Mouse (Mus musculus) bone marrow macrophage, adult 2 months (primary cell): ENCODE data around the gene Pkd1l2.

ENCODE experiments used
- CTCF ChIP-seq: IDR thresholded peaks from 2 replicates; pipeline ENCODE4 v1.5.1; 2012; ENCODE audit warnings: low read depth, mild to moderate bottlenecking, low read length, moderate library complexity
- POLR2A ChIP-seq: IDR thresholded peaks from 2 replicates; pipeline ENCODE4 v1.6.1; 2012; ENCODE audit warnings: mild to moderate bottlenecking, low read depth, low read length, borderline replicate concordance

GRCm38 (mm10) chr8:117109801-117110390, 27.6 kb upstream of the Pkd1l2 start:
- TF ChIP-seq POLR2A: no peak
- TF ChIP-seq CTCF: peak; percentile 56
